Mouse (Mus musculus): ENCODE data around the gene Atm. TPM values are rescaled to one million over a fixed set of nuclear protein-coding genes. Genes with fewer than 3 reads are reported as not detected.

Gene Atm
- polyA plus RNA-seq, 1 experiment from 2014 or later = 4.2 TPM

DNA sequence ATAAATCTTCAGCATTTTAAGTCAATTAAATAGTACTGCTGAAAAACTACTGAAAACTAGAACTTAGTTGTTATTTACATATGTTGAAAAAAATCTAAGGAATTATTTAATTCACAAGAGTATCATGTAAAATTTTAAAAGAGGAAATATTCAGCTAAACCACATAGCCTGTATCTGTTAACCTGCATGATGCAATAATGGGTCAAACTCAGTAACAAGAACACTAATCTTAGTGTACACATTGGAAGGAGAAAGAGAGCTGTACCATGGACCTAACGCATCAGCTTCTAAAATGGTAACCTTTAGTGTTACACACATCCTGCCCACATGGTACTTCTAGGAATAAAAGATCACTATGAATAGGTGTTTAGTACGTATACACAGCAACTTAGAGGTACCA lies 84.5 kb downstream of the Atm start:
- no peaks in the 10 kb centered on the region for H3K27me3 ChIP-seq (replicated peaks; ENCODE audit: control insufficient read depth, insufficient read depth, low read length)
- no peaks in the 10 kb centered on the region for H3K9me3 ChIP-seq (ENCODE audit: control insufficient read depth)
- H3K9ac ChIP-seq (ENCODE audit: low read depth, low read length) = no peak overlapping the region
- H3K4me2 ChIP-seq (replicated peaks; ENCODE audit: low read depth) = no peak overlapping the region
- no peak for TF ChIP-seq CTCF (IDR thresholded peaks at IDR 0.05; ENCODE audit: low read depth)
- H3K27ac ChIP-seq (ENCODE audit: low read depth, low read length) = no peak overlapping the region
- no peak overlapping the region for H3K4me3 ChIP-seq (ENCODE audit: low read depth, low read length)
- peaks cover 49% of the 10 kb centered on the region for H3K36me3 ChIP-seq (ENCODE audit: control insufficient read depth, insufficient read depth)
- 98% methylated on average over 2 of the region's 2 CpGs for WGBS
- H3K4me1 ChIP-seq (replicated peaks; ENCODE audit: control insufficient read depth, insufficient read depth, low read length) = no peaks in the 10 kb centered on the region
- no peak for ATAC-seq

DNA sequence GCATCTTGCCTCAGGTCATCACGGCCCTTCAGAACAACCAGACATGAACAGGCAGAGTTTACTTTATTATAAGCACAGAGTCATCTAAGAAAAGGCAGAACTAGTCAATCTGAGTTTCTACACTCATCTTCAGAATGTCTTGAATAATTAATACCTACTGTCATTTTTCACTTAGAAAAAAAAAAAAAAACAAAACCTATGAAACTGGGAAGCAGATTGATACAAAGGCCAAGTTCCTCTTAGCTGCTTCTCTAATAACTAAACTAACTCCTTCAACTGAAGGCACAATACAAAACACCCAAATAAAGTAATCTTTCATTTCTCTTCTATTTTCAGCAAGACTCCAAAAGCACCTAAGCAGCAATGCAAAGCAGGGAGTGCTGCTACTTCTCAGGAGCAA lies 85.9 kb downstream of the Atm start:
- no peaks in the 10 kb centered on the region for H3K27me3 ChIP-seq (replicated peaks; ENCODE audit: control insufficient read depth, insufficient read depth, low read length)
- H3K4me1 ChIP-seq (replicated peaks; ENCODE audit: control insufficient read depth, insufficient read depth, low read length) = no peaks in the 10 kb centered on the region
- H3K4me3 ChIP-seq (ENCODE audit: low read depth, low read length) = no peak overlapping the region
- no peak overlapping the region for H3K4me2 ChIP-seq (replicated peaks; ENCODE audit: low read depth)
- H3K36me3 ChIP-seq (ENCODE audit: control insufficient read depth, insufficient read depth) = peaks cover 46% of the 10 kb centered on the region
- H3K9ac ChIP-seq (ENCODE audit: low read depth, low read length) = no peak overlapping the region
- no peak for ATAC-seq
- WGBS = 95% methylated on average over 1 of the region's 1 CpGs
- no peak for TF ChIP-seq CTCF (IDR thresholded peaks at IDR 0.05; ENCODE audit: low read depth)
- H3K9me3 ChIP-seq (ENCODE audit: control insufficient read depth) = no peaks in the 10 kb centered on the region
- no peak overlapping the region for H3K27ac ChIP-seq (ENCODE audit: low read depth, low read length)

DNA sequence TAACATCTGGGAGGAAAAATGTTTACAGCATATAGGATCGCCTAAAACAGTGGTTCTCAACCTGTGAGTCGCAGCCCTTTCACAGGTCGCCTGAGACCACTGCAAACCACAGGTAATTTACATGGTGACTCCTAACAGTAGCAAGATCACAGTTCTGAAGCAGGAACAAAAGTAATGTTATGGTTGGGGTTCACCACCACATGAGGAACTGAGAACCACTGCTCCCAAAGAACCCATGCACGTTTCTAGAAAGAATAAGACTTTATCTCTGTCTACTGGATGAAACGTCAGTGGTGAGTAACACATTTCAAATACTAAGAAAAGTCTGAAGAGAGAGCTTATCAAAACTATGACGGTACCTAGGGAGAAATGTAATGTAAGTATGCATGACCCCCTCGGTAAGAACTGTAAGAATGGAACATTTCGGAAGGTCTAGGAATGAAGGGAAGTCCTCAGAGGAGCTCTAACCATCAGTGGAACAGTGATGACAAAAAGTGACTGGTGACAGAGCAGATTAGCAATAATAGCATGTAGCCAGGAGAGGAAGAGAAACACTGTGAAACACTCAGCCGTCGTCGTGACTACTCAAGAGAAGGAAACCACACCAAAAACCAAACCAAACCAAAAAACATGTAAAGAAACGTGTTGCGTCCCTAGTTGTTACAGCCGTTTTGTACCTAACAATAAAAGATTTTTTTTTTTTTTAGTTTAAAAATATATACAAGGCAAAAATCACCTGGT lies 100.5 kb downstream of the Atm start:
- no peak overlapping the region for H3K4me2 ChIP-seq (replicated peaks; ENCODE audit: low read depth)
- H3K36me3 ChIP-seq (ENCODE audit: control insufficient read depth, insufficient read depth) = peaks cover 10% of the 10 kb centered on the region; the same call in 1 of the 2 replicates
- no peak overlapping the region for H3K27ac ChIP-seq (ENCODE audit: low read depth, low read length)
- WGBS = 91% methylated on average over 14 of the region's 14 CpGs
- ATAC-seq = no peak
- no peak for TF ChIP-seq CTCF (IDR thresholded peaks at IDR 0.05; ENCODE audit: low read depth)
- H3K9me3 ChIP-seq (ENCODE audit: control insufficient read depth) = no peaks in the 10 kb centered on the region
- no peak overlapping the region for H3K9ac ChIP-seq (ENCODE audit: low read depth, low read length)
- H3K27me3 ChIP-seq (replicated peaks; ENCODE audit: control insufficient read depth, insufficient read depth, low read length) = no peaks in the 10 kb centered on the region
- no peak overlapping the region for H3K4me3 ChIP-seq (ENCODE audit: low read depth, low read length)
- no peaks in the 10 kb centered on the region for H3K4me1 ChIP-seq (replicated peaks; ENCODE audit: control insufficient read depth, insufficient read depth, low read length)

DNA sequence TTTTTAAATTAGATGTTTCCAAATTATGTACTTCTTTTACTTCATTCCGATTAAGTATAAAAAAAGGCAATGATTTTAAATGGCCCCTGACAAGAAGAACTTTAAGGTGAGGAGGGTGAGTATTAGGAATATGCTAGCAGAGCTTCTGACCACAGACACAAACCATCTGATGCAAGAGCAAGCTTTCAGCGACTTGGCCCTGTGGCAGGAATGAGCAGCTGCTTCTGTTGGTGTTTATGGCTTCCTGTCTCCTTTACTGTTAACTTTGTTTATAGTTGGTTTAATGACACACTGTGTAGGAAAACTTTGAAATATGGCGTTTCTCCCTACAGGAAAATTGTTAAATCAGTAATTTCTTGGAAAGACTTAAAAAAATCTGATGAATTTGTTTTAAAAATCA lies 108.9 kb downstream of the Atm start:
- Histone ChIP-seq H3K36me3 (ENCODE audit: control insufficient read depth, insufficient read depth) (no peaks in the 10 kb centered on the region), H3K27ac (ENCODE audit: low read depth, low read length) (no peak overlapping the region), H3K27me3 (replicated peaks; ENCODE audit: control insufficient read depth, insufficient read depth, low read length) (no peaks in the 10 kb centered on the region), H3K4me1 (replicated peaks; ENCODE audit: control insufficient read depth, insufficient read depth, low read length) (no peaks in the 10 kb centered on the region), H3K4me2 (replicated peaks; ENCODE audit: low read depth) (no peak overlapping the region), H3K9me3 (ENCODE audit: control insufficient read depth) (no peaks in the 10 kb centered on the region), H3K9ac (ENCODE audit: low read depth, low read length) (no peak overlapping the region), H3K4me3 (ENCODE audit: low read depth, low read length) (no peak overlapping the region)
- peak; percentile 44; the same call in 1 of the 2 replicates for TF ChIP-seq CTCF (IDR thresholded peaks at IDR 0.05; ENCODE audit: low read depth)
- WGBS = 57% methylated on average over 3 of the region's 3 CpGs
- ATAC-seq = no peak

DNA sequence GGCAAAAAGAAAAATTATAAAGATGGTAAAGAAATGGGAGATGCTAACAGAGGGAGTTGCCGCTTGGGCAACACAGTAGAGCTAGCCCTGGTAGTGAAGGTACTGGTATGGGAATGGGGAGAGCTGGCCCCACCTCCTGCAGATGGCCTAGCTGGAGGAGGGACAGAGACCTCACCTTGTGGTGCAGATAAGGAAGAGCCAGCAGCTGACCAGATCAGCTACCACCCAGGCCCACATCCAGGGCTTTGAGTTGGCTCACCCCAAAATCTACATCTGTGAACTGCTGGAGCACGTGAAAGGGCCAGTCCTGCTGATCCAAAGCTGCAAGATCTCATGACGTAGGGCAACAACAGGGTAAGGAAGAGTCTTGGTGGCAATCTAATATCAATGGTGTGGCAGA lies 109.8 kb downstream of the Atm start:
- no peak for ATAC-seq
- H3K4me1 ChIP-seq (replicated peaks; ENCODE audit: control insufficient read depth, insufficient read depth, low read length) = no peaks in the 10 kb centered on the region
- H3K27ac ChIP-seq (ENCODE audit: low read depth, low read length) = no peak overlapping the region
- TF ChIP-seq CTCF (IDR thresholded peaks at IDR 0.05; ENCODE audit: low read depth) = no peak
- no peak overlapping the region for H3K4me2 ChIP-seq (replicated peaks; ENCODE audit: low read depth)
- H3K36me3 ChIP-seq (ENCODE audit: control insufficient read depth, insufficient read depth) = no peaks in the 10 kb centered on the region
- H3K27me3 ChIP-seq (replicated peaks; ENCODE audit: control insufficient read depth, insufficient read depth, low read length) = no peaks in the 10 kb centered on the region
- H3K4me3 ChIP-seq (ENCODE audit: low read depth, low read length) = no peak overlapping the region
- whole genome bisulfite sequencing = 90% methylated on average over 3 of the region's 3 CpGs
- H3K9me3 ChIP-seq (ENCODE audit: control insufficient read depth) = no peaks in the 10 kb centered on the region
- H3K9ac ChIP-seq (ENCODE audit: low read depth, low read length) = no peak overlapping the region

DNA sequence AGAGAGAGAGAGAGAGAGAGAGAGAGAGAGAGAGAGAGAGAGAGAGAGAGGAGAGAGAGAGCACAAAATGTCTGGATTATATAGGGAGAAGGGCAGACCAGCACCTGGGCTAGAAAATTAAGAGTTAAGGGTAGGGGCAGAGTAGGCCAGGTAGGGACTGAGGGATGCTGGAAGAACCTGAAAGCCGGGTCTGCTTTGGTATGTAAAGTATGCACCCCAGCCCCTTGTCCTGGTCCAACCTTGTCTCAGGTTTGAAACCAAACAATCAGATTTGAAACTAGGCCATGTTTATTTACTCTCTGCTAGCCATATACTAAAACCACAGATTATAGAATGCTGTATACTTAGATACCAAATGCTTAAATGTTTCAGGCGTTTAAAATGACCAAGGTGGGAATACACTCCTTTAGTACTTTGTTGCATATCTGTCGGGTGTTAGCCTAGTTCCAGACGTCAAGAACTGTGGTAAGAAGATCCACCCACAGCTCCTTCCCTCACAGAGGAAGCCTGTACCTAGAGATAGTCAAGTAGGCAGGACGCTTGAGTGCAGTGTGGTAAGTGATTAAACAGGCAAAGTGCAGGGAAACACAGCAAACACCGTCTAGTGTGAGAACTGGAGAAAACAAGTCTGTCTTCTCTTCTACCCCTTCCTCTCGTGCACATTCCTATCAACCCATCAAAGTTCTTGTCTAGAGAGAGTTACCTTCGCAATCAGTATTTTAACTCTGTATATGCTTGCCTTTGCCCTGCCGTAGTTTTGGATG lies 114.2 kb downstream of the Atm start:
- Histone ChIP-seq H3K36me3 (ENCODE audit: control insufficient read depth, insufficient read depth) (no peaks in the 10 kb centered on the region), H3K4me2 (replicated peaks; ENCODE audit: low read depth) (no peak overlapping the region), H3K27me3 (replicated peaks; ENCODE audit: control insufficient read depth, insufficient read depth, low read length) (no peaks in the 10 kb centered on the region), H3K9ac (ENCODE audit: low read depth, low read length) (no peak overlapping the region), H3K4me3 (ENCODE audit: low read depth, low read length) (no peak overlapping the region), H3K9me3 (ENCODE audit: control insufficient read depth) (no peaks in the 10 kb centered on the region), H3K4me1 (replicated peaks; ENCODE audit: control insufficient read depth, insufficient read depth, low read length) (no peaks in the 10 kb centered on the region), H3K27ac (ENCODE audit: low read depth, low read length) (no peak overlapping the region)
- ATAC-seq = no peak
- no peak for TF ChIP-seq CTCF (IDR thresholded peaks at IDR 0.05; ENCODE audit: low read depth)
- WGBS = 44% methylated on average over 9 of the region's 9 CpGs

All from intestine, postnatal 0 days (tissue).